Mouse (Mus musculus) lung, postnatal 14 days (tissue): Measurements from ENCODE around the gene Eml3.
"Not testable (repeated sequence)": the region's sequence is repeated elsewhere in the genome, so short reads cannot be mapped to it uniquely, and the experiment has no call there.

Experiments
- DNase-seq: peaks from one replicate; pipeline ENCODE4 v3.0.0; 2021

Gene Eml3

GRCm38 (mm10) chr19:8929224-8930088, at the start of gene Eml3, which contains the start of gene Rom1:
Gene Eml3 (plus strand): TSS chr19:8929552.
Gene Rom1 (minus strand): TSS chr19:8929356.
- DNase-seq, result peak; percentile 91

- DNase-seq, result peak; percentile 90
Measured at GRCm38 (mm10) chr19:8880311-8881033, 48.9 kb upstream of the Eml3 start, which contains the start of gene Uqcc3. Gene Uqcc3 (minus strand): TSS chr19:8880923.

GRCm38 (mm10) chr19:8881034-8881392, 48.3 kb upstream of the Eml3 start:
- no peak for DNase-seq

DNA sequence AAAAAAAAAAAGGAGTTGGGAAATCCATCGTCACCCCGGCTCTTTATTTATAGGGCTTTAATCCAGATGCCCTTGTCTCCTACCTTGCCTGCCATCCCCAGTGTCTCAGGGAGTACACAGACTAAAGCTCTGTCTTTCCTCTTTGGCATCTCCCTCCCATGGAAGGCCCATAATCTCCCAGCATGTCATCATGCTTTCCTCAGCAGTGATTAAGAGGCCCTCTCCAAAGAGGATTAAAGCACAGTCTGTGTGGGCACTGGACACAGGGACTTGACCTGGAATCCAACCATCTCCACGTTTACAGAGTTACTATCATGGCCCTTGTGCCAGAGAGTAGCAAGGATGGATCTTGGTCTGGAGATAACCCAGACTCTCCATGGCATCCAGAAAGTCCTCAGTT, 45.7 kb upstream of the Eml3 start, which contains the start of the genes Lbhd1 and Gm49403:
Lbhd1 (plus strand) TSS at position 117 of the 400 bp plus-strand sequence.
Gm49403 (plus strand) TSS at position 315 of the 400 bp plus-strand sequence.
- no peak for DNase-seq

DNA sequence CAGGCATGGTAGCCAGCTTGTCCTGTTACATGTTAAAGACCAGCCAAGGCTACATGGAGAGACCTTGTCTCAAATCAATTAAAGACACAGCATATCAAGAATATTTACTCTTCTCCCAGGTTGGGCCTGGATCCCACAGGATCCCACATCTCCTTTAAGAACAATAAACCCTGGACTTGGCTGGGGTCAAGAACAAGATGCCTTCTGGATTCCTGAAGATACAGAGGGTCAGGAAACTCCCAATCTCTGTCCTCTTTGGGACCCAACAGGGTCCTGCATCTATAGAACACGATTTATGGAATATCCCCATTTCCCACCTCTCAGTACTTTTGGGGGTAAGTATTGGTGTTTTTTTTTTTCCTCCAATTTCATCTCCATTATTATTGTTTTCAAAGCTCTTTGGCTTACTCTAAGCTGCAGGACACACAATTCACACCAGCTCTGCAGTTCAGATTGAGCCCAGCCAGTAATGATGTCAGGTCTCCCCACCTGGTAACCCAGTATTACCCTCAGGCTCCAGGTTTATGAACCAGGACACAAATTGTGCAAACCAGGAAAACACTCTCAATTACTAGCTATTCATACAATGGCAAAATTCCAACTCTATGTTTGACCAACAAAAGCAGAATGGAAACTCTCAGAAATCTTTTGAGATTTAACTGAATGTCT, 42.3 kb upstream of the Eml3 start:
- no peak for DNase-seq

DNA sequence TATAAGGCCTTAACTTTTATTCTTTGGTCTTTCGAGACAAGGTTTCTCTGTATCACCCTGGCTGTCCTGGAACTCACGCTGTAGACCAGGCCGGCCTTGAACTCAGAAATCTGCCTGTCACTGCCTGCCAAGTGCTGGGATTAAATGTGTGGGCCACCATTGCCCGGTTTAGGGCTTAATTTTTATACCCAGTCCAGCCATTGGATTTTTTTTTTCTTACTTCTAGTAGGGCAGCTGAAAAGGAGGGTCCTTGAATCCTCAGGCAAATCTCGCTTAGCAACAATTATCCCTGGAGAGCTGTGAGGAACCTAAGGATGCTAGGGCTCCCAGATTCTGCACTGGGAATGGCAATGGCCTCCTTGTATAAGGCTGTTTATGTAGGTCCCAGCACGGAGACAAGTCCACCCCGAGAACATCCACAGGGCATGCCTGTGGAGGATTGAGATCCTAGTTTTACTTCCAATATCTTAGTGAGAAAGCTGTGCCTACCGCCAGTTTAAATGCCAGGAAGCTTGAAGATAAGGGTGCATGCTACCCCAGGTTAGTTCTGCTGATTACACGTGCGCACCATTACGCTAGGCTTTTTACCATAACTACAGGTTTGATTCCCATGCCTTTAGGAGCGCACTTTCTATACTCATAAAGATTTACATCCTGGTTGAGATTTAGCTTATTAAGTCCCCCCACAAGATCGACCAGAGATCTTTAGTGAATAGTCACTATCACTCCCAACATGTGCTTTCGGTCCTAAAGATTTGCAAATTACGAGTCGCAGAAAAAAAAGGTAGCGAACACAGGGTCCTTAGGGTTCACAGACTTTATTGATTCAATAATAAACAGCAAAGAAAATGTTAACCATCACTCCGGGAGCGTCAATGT, 41.5 kb upstream of the Eml3 start:
- no peak for DNase-seq

DNA sequence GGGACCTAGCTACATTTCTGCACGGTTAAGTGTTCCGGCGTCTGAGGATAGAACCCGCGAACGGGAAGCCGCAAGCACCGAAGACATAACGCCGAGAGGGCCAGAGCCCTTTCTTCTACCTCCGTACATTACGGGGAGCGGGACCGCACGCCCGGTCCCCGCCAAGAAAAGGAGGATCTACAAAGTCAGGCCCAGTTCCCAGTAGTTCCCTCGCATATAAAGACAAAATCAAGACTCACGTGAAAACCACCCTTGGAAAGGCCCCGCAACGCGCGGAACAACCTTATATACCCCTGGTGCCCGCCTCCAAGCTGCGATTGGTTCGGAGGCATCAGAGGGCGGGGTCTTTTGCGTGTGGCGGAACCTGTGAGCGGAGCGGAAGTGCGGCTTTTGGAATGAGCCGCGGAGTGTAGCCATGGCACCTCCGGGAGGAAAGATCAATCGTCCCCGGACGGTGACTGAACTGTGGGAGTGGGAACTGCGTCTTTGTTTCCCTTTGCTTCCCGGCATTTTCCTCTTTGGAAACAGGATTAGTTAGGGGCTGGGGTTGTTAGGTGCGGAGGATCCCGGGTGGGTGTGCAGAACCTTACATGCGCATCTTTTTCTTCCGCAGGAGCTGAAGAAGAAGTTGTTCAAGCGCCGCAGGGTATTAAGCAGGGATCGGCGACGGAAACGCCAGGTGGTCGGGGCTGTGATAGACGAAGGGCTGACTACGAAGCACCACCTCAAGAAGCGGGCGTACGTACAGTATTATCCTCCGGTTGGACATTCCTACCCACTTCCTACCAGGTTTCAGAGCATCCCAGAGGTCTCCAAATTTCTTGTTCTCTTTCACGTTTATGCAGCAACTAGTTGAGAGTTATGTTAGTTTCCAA, 40.6 kb upstream of the Eml3 start, which contains the start of the genes 1810009A15Rik and Gm49416:
1810009A15Rik (plus strand) TSS at position 343 of the 875 bp plus-strand sequence.
Gm49416 (plus strand) TSS at position 416 of the 875 bp plus-strand sequence.
- DNase-seq, result peak; percentile 95

GRCm38 (mm10) chr19:8892829-8893766, 36.3 kb upstream of the Eml3 start, which contains the start of gene Ints5:
Gene Ints5 (plus strand): TSS chr19:8893005.
- DNase-seq, result peak; percentile 86

DNA sequence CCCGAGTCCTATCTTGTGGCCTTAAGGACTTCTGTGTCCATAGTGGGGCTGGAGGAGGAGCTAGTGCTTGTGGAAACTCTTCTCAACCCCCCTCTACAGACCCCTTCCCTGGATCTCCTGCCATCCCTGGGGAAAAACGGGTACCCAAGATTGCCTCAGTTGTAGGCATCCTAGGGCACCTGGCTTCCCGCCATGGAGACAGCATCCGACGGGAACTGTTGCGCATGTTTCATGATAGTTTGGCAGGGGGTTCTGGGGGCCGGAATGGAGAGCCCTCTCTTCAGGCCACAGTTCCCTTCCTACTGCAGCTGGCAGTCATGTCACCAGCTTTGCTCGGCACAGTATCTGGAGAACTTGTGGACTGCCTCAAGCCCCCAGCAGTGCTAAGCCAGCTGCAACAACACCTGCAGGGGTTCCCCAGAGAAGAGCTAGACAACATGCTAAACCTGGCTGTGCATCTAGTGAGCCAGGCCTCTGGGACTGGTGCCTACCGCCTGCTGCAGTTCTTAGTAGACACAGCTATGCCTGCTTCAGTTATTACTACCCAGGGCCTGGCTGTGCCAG, 33.9 kb upstream of the Eml3 start:
- DNase-seq, result no peak

DNA sequence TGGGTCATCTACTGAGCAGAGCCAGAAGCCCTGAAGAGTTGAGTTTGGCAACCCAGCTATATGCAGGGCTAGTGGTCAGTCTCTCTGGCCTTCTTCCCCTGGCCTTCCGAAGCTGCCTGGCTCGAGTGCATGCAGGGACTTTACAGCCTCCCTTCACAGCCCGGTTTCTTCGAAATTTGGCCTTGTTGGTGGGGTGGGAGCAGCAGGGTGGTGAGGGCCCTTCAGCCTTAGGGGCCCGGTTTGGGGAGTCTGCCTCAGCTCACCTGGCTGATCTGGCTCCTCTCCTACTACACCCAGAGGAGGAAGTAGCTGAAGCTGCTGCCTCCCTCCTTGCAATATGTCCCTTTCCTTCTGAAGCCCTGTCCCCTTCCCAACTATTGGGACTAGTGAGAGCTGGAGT, 33.1 kb upstream of the Eml3 start:
- not testable (repeated sequence) for DNase-seq

GRCm38 (mm10) chr19:8897211-8897864, 32.0 kb upstream of the Eml3 start:
- DNase-seq, result peak; percentile 50

DNA sequence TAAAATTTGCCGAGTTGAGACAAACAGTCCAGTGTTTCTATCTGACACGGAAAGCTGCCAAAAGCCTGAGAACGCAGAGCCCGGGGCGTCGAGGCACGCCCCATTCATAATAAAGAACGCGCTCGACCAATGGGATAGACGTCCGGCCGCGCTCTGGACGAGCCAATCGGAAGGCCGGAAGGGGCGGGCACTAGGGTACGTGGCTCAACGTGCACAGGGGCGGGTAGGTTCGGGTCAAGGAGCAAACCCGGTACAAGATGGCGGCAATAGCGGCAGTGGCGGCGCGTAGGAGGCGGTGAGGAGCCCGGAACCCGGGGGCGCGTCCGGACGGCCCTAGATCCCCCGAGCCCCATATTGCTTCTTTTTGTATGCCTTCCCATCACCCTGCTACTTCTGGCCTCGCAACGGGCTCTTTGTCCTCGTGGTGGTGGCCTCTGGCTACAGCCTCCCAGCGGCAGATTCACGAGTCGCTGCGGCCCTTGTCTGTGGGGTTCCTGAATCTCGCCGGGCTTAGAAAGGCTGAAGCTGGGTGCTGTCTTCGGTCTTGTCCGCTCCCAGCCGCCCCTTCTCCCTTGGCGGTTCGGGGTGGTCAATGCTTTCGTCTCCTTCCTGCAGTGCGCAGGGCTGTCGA, 31.4 kb upstream of the Eml3 start, which contains the start of gene Ganab:
Ganab (plus strand) TSS at position 207 of the 631 bp plus-strand sequence.
- DNase-seq, result peak; percentile 95

DNA sequence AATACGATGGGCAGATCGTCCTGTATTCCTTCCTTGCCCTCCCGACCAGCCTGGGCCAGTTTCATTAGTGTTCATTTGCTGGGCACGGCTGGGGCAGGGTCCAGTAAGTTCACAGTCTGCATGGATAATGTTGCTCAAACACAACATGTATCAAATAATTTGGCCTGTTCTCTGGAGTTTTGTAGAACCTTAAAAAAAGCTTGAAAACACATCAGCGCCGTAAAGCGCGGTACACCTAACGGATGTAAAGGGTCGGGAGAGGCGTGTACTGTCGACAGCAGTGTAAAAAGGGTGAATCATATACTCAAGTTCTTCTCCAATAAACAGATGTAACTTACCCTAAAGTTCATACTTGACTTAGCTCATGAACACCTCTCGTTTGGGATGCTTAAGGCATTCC, 30.8 kb upstream of the Eml3 start:
- DNase-seq, result no peak

GRCm38 (mm10) chr19:8899079-8899478, 30.3 kb upstream of the Eml3 start:
- DNase-seq, result no peak

GRCm38 (mm10) chr19:8903412-8903811, 25.9 kb upstream of the Eml3 start:
- DNase-seq, result no peak

- no peak for DNase-seq
Measured at GRCm38 (mm10) chr19:8908531-8908930, 20.8 kb upstream of the Eml3 start.

DNA sequence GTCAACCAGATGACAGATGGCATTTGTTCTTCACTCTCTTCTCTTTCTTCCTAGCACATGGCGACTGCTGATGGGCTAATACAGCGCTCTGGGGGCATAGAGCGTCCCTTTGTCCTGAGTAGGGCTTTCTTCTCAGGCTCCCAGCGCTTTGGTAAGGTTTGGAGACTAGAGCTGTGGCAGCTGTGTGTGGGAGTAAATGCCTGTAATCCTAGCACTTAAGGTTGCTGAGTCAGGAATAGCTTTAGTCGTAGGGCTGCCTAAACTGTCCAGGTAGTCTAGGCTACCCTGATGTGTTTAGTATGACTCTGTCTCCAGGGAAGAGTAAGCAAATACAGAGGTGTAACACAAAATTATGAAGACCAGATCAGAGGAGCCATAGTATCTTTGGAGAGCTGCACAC, 17.5 kb upstream of the Eml3 start:
- DNase-seq, result no peak

DNA sequence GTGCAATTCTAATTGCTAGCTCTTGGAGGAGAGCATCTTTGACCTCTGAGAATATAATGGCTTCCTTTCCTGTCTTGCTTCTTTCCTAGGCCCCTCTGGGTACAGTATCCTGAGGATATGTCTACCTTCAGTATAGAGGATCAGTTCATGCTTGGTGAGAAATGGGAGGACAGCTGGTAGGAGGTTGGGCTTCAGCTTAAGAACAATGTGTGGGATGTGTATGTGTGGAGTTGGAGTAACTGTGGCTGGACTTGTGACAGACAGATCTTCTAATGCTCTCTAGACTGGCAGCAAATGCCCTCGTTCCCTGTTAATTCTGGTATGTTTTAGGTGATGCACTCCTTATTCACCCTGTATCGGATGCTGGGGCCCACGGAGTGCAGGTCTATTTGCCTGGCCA, 15.1 kb upstream of the Eml3 start:
- no peak for DNase-seq
